Mouse (Mus musculus) intestine, postnatal 0 days (tissue): ENCODE results near the gene C130074G19Rik. TPM values are rescaled to one million over a fixed set of nuclear protein-coding genes. Genes with fewer than 3 reads are reported as not detected.

Source experiments
- ATAC-seq: fragments of 200-750 bp; cut with Nextera tagmentation; 2 replicates; pipeline ENCODE4 v1.8.0; 2017; ENCODE audit warnings: mild to moderate bottlenecking, moderate TSS enrichment, moderate library complexity
- H3K27ac ChIP-seq: fragments of 300-500 bp; sonication (generic); 2 replicates; pipeline ENCODE4 v1.5.1; 2014; ENCODE audit warnings: mild to moderate bottlenecking, low read depth, low read length, moderate library complexity
- H3K27me3 ChIP-seq: fragments of 300-500 bp; sonication (generic); replicated peaks from 2 replicates; pipeline ENCODE4 v1.6.1; 2014; ENCODE audit warnings: low read length, mixed read lengths; ENCODE audit not compliant: control insufficient read depth, insufficient read depth
- H3K36me3 ChIP-seq: fragments of 300-500 bp; sonication (generic); 2 replicates; pipeline ENCODE4 v1.6.1; 2014; ENCODE audit warnings: mild to moderate bottlenecking, moderate library complexity; ENCODE audit not compliant: control insufficient read depth, insufficient read depth
- H3K4me1 ChIP-seq: fragments of 300-500 bp; sonication (generic); replicated peaks from 2 replicates; pipeline ENCODE4 v1.6.1; 2014; ENCODE audit warnings: antibody characterized with exemption, low read length, mixed read lengths; ENCODE audit not compliant: control insufficient read depth, insufficient read depth
- H3K4me2 ChIP-seq: fragments of 300-500 bp; sonication (generic); replicated peaks from 2 replicates; pipeline ENCODE4 v1.6.1; 2014; ENCODE audit warnings: low read depth, mild to moderate bottlenecking, moderate library complexity
- H3K4me3 ChIP-seq: fragments of 300-500 bp; sonication (generic); 2 replicates; pipeline ENCODE4 v1.5.1; 2014; ENCODE audit warnings: low read depth, low read length
- H3K9ac ChIP-seq: fragments of 300-500 bp; sonication (generic); 2 replicates; pipeline ENCODE4 v1.6.1; 2014; ENCODE audit warnings: mild to moderate bottlenecking, low read depth, low read length
- H3K9me3 ChIP-seq: fragments of 300-500 bp; sonication (generic); 2 replicates; pipeline ENCODE4 v1.6.1; 2016; ENCODE audit warnings: mixed run types; ENCODE audit not compliant: control insufficient read depth
- CTCF ChIP-seq: sonication (generic); IDR thresholded peaks from 2 replicates; pipeline ENCODE4 v1.5.1; 2016; ENCODE audit warnings: low read depth, mild to moderate bottlenecking, control low read depth, antibody characterized with exemption, moderate library complexity
- WGBS: fragments of 180-500 bp; shearing (Covaris S2); extraction: QIAGEN DNeasy Blood & Tissue Kit; methylation state at CpG from one replicate; pipeline ENCODE4 v1.1.7; 2014; 5-methylcytosine and 5-hydroxymethylcytosine counted together
- polyA plus RNA-seq: library from polyadenylated mRNA; unstranded; fragments of >200 nt; fragmentation: Nextera tagmentation; extraction: Ambion mirVana; gene quantifications from 2 replicates; pipeline ENCODE4 v1.2.1, GENCODE M21; 2015

C130074G19Rik gene
- polyA plus RNA-seq, 1 experiment from 2014 or later, result 6.3 TPM

- Histone ChIP-seq H3K9ac (peak overlapping the region; percentile 18; the same call in 1 of the 2 replicates), H3K4me3 (no peak overlapping the region), H3K27ac (peak overlapping the region; percentile 82), H3K4me2 (peak overlapping the region; percentile 49), H3K36me3 (no peaks in the 10 kb centered on the region), H3K27me3 (no peaks in the 10 kb centered on the region), H3K4me1 (no peaks in the 10 kb centered on the region), H3K9me3 (no peaks in the 10 kb centered on the region)
- peak; percentile 91 for ATAC-seq
- 6% methylated on average over 31 of the region's 31 CpGs for WGBS
- peak; percentile 91 for TF ChIP-seq CTCF
These were observed 31.0 kb downstream of the C130074G19Rik start for GRCm38 (mm10) chr1:184851741-184852618.

GRCm38 (mm10) chr1:184851166-184851565 lies 31.9 kb downstream of the C130074G19Rik start:
- Histone ChIP-seq H3K9ac (no peak overlapping the region; the same call in 1 of the 2 replicates), H3K27me3 (no peaks in the 10 kb centered on the region), H3K36me3 (no peaks in the 10 kb centered on the region), H3K27ac (peak overlapping the region; percentile 82), H3K4me3 (no peak overlapping the region), H3K4me1 (no peaks in the 10 kb centered on the region), H3K9me3 (no peaks in the 10 kb centered on the region), H3K4me2 (no peak overlapping the region)
- WGBS, result 24% methylated on average over 7 of the region's 7 CpGs
- TF ChIP-seq CTCF, result no peak
- 0 out of 2 replicates have a peak, but pooled peaks have one; percentile 14 for ATAC-seq

- Histone ChIP-seq H3K27ac (no peak overlapping the region), H3K4me1 (0 out of 2 replicates have a peak, but pooled peaks cover 7% of the 10 kb centered on the region), H3K9ac (no peak overlapping the region), H3K36me3 (no peaks in the 10 kb centered on the region), H3K4me3 (no peak overlapping the region), H3K27me3 (no peaks in the 10 kb centered on the region), H3K4me2 (peak overlapping the region; percentile 88), H3K9me3 (no peaks in the 10 kb centered on the region)
- TF ChIP-seq CTCF, result no peak
- no peak for ATAC-seq
- WGBS, result 40% methylated on average over 3 of the region's 3 CpGs
These were observed 36.0 kb downstream of the C130074G19Rik start for GRCm38 (mm10) chr1:184846973-184847372.

- 0 out of 2 replicates have a peak, but pooled peaks cover 7% of the 10 kb centered on the region for H3K4me1 ChIP-seq
- ATAC-seq, result peak; percentile 56
- H3K4me3 ChIP-seq, result peak within 1 kb of the TSS; percentile 89
- peak within 1 kb of the TSS; percentile 79 for H3K9ac ChIP-seq
- no peaks in the 10 kb centered on the region for H3K27me3 ChIP-seq
- no peaks in the 10 kb centered on the region for H3K9me3 ChIP-seq
- H3K36me3 ChIP-seq, result peaks cover under 1% of the 10 kb centered on the region; the same call in 1 of the 2 replicates
- peak within 1 kb of the TSS; percentile 93 for H3K27ac ChIP-seq
- WGBS, result 2% methylated on average over 18 of the region's 18 CpGs
- no peak for TF ChIP-seq CTCF
- peak within 1 kb of the TSS; percentile 88 for H3K4me2 ChIP-seq
These were observed 36.8 kb downstream of the C130074G19Rik start, which contains the start of gene Marc2 for GRCm38 (mm10) chr1:184846092-184846750. TSS of gene Marc2 (minus strand) at chr1:184846451.

GRCm38 (mm10) chr1:184845111-184846071 lies 37.6 kb downstream of the C130074G19Rik start:
- peak overlapping the region; percentile 89 for H3K4me3 ChIP-seq
- ATAC-seq, result peak; percentile 95
- peak overlapping the region; percentile 88 for H3K4me2 ChIP-seq
- peak overlapping the region; percentile 79 for H3K9ac ChIP-seq
- H3K36me3 ChIP-seq, result peaks cover 8% of the 10 kb centered on the region; the same call in 1 of the 2 replicates
- WGBS, result under 1% methylated on average over 66 of the region's 67 CpGs
- no peaks in the 10 kb centered on the region for H3K9me3 ChIP-seq
- TF ChIP-seq CTCF, result peak; percentile 5; the same call in 1 of the 2 replicates
- 0 out of 2 replicates have a peak, but pooled peaks cover 7% of the 10 kb centered on the region for H3K4me1 ChIP-seq
- H3K27me3 ChIP-seq, result no peaks in the 10 kb centered on the region
- H3K27ac ChIP-seq, result peak overlapping the region; percentile 93
